Mouse (Mus musculus): ENCODE measurements around the gene Ppib.
A peak's percentile ranks its signal among the peaks of the same experiment; 100 is the strongest.

Ppib gene

GRCm38 (mm10) chr9:66059583-66060307, at the start of gene Ppib:
Gene Ppib, plus strand, starts transcription at chr9:66060222.
- DNase-seq: peak; percentile 98

DNA sequence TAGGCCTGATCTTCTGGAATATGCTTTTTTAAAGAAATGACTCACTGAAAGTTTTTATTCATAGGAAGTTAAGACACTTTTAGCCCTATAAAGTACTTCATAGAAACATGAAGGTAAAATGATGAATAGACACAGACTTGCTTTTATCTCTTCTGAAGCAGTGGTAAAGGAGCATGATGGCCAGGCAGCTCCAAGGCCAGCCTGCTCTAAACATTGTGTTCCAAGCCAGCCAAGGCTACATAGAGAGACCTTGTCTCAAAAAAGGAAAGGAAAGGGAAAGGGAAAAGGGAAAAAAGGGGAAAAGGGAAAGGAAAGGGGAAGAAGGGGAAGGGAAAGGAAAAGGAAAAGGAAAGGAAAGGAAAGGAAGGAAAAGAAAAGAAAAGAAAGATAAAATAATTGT, 39.4 kb upstream of the Ppib start:
- no peak for DNase-seq

DNA sequence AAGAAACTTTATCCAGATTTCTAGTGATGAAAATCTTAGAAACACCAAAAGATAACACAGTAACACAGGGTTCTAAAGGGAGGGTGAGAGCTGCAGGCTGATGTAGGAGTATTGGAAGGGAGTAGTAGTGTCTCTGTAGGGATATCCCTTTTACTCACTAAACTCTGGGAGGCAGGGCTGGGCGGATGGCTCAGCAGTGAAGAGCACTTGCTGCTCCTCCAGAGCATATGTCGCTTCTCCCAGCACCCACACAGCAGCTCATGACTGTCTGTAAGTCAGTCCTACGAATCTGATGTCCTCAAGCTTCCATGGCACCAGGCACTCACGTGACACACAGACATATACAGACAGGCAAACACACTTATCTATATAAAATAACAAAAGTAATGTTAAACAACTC, 21.9 kb upstream of the Ppib start:
- DNase-seq: no peak

GRCm38 (mm10) chr9:66038581-66038980, 21.4 kb upstream of the Ppib start:
- DNase-seq: no peak

- no peak for DNase-seq
Observed at GRCm38 (mm10) chr9:66039290-66039689, 20.7 kb upstream of the Ppib start.

DNA sequence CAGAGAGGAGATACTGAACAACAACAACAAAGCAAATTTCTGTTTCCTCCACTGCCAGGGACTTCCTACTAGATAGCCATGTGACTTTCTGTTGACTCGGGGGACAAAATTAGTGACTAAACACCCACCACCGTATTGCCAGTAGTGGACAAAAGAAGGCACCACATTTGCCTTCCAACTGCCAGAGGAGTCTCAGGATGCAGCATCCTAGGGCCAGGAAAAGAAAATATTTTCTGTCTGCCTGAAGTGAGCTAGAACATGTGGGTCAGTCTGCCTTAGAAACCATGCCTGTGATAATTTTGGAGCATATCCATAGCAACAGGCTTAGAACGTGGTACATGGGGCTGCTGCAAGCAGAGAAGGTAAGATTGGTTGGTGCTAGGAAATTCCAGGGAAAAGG, 19.2 kb upstream of the Ppib start:
- no peak for DNase-seq

- no peak for DNase-seq
Observed at GRCm38 (mm10) chr9:66042331-66042730, 17.7 kb upstream of the Ppib start.

DNA sequence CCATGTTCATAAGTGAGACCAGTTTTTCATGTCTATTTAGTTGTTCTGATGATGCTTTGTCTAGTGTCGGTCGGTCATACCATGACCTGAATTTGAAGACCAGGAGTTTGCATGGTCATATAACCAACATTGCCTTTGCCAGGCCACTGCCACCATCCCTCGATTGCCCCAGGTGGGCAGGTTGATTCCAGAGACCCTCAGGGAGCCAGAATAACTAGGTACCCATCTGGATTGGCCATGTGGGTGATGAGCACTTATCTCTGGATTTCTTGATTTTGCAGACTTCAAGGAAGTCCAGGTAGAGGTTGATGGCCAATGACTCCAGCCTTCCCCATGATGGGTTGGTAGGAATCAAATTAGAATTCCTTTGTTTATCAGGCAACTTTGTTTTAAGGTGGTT, 16.8 kb upstream of the Ppib start:
- no peak for DNase-seq

- no peak for DNase-seq
Observed at GRCm38 (mm10) chr9:66049931-66050601, 10.0 kb upstream of the Ppib start.

DNA sequence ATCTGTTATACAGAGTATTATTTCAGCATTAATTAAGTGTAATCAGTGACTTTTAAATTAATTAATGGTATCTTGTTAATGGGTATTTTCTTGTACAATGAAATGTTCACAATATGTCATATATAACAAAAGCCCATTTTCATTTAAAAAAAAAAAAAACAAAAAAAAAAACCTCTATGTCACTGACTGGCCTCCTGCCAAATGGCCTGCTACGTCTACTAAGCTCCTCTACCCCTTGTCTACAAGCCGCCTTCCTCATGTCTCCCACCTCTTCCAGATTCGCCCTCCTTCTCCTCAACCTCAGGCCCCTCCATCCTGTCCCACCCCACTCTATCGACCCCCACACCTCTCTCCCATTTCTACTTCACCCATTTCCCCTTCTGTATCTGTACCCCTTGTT, 8.5 kb upstream of the Ppib start:
- no peak for DNase-seq

- DNase-seq: no peak
Observed at GRCm38 (mm10) chr9:66052731-66053130, 7.3 kb upstream of the Ppib start.

- no peak for DNase-seq
Observed at GRCm38 (mm10) chr9:66053620-66054019, 6.4 kb upstream of the Ppib start.

- DNase-seq: no peak
Observed at GRCm38 (mm10) chr9:66060308-66060647, 256 bp downstream of the Ppib start.

GRCm38 (mm10) chr9:66060986-66061385, 964 bp downstream of the Ppib start:
- DNase-seq: no peak

DNA sequence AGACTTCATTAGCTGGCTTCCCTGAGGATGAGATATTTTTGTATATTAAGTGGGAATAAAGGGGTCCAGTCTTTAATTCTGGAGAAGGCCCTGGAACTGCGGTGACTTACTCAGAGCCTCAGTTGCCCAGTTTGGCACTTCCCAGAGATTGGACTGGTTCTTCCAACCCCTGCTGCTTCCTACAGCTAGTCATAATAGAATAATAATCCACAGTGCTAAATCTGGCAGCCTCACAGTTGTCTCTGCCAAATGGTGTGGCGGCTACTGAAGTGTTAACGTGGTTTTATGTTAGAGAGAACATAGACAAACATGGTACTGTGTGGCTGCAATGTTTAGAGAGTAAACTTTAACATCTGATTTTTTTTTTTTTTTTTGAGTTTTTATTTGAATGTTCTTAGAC, 1.6 kb downstream of the Ppib start:
- DNase-seq: no peak

GRCm38 (mm10) chr9:66063446-66063845, 3.4 kb downstream of the Ppib start:
- no peak for DNase-seq

DNA sequence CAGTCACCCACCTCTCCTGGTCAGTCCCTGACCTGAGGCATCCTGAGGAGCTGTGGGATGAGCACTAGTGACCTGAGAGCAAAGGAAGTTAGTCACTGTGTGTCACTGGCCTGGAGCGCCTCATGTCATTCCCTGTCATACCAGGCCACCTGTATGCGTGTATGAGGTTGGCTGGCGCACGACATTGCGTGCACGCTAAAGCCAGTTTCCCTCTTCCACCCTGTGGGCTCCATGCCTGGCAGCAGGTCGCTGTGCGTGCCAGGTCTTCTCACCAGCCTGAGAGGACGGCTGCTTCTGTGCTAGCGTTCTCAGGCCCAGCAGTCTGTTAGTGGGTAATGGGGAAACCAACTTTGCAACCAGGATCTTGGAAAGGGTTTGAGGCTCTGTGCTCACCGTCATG, 4.3 kb downstream of the Ppib start:
- DNase-seq: no peak

DNA sequence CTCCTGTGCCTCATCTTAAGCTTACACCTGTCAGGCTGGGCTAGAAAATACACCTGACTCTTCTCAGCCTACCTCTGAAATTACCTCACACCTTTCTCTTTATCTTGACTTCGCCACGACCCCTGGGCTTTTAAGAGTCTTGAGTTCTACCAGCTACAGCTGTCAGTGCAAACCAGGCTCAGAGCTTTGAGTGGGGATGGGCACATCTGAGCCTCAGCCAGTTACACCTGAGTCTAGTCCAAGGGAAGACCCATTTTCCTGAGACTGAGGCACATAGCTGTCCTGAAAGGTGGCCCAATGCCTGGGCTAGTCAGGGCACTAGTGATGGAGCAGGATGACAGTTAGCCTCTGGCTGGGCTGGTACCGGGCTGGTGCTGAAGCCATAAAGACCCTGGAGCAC, 6.8 kb downstream of the Ppib start:
- no peak for DNase-seq

- no peak for DNase-seq
Observed at GRCm38 (mm10) chr9:66067542-66067941, 7.5 kb downstream of the Ppib start.

GRCm38 (mm10) chr9:66068056-66068455, 8.0 kb downstream of the Ppib start:
- DNase-seq: no peak

- peak; percentile 35 for DNase-seq
Observed at GRCm38 (mm10) chr9:66068971-66069391, 9.0 kb downstream of the Ppib start.

GRCm38 (mm10) chr9:66069583-66069982, 9.6 kb downstream of the Ppib start, which contains the start of gene Snx22:
Gene Snx22, minus strand, starts transcription at chr9:66069719.
- peak; percentile 83 for DNase-seq

GRCm38 (mm10) chr9:66070151-66070550, 10.1 kb downstream of the Ppib start:
- DNase-seq: no peak

- no peak for DNase-seq
Observed at GRCm38 (mm10) chr9:66072754-66073153, 12.7 kb downstream of the Ppib start.

GRCm38 (mm10) chr9:66078072-66078471, 18.1 kb downstream of the Ppib start:
- DNase-seq: no peak
